Mouse (Mus musculus) hindbrain, embryonic 16.5 days (tissue): ENCODE measurements around the gene Dgkq. TPM values are rescaled to one million over a fixed set of nuclear protein-coding genes. Genes with fewer than 3 reads are reported as not detected.

Experiments
- ATAC-seq: fragments of 200-750 bp; cut with Nextera tagmentation; 2 replicates; pipeline ENCODE4 v1.8.0; 2017; ENCODE audit warnings: moderate TSS enrichment, moderate library complexity
- H3K27ac ChIP-seq: fragments of 300-500 bp; sonication (generic); 2 replicates; pipeline ENCODE4 v1.5.1; 2014; ENCODE audit warnings: low read depth, mild to moderate bottlenecking, control low read depth, low read length, moderate library complexity
- H3K27me3 ChIP-seq: fragments of 300-500 bp; sonication (generic); replicated peaks from 2 replicates; pipeline ENCODE4 v1.6.1; 2014; ENCODE audit warnings: low read length; ENCODE audit not compliant: control insufficient read depth, insufficient read depth
- H3K36me3 ChIP-seq: fragments of 300-500 bp; sonication (generic); 2 replicates; pipeline ENCODE4 v1.6.1; 2014; ENCODE audit warnings: mild to moderate bottlenecking, low read length, moderate library complexity, mixed read lengths; ENCODE audit not compliant: control insufficient read depth, insufficient read depth
- H3K4me1 ChIP-seq: fragments of 300-500 bp; sonication (generic); 2 replicates; pipeline ENCODE4 v1.6.1; 2014; ENCODE audit warnings: low read depth, low read length; ENCODE audit not compliant: control insufficient read depth, insufficient read depth
- H3K4me2 ChIP-seq: fragments of 300-500 bp; sonication (generic); 2 replicates; pipeline ENCODE4 v1.6.1; 2014; ENCODE audit warnings: mild to moderate bottlenecking, low read length, control low read depth, moderate library complexity
- H3K4me3 ChIP-seq: fragments of 300-500 bp; sonication (generic); 2 replicates; pipeline ENCODE4 v1.5.1; 2014; ENCODE audit warnings: mild to moderate bottlenecking, low read length, control low read depth, moderate library complexity
- H3K9ac ChIP-seq: fragments of 300-500 bp; sonication (generic); 2 replicates; pipeline ENCODE4 v1.6.1; 2014; ENCODE audit warnings: low read depth, mild to moderate bottlenecking, control low read depth, low read length, moderate library complexity
- H3K9me3 ChIP-seq: fragments of 300-500 bp; sonication (generic); 2 replicates; pipeline ENCODE4 v1.6.1; 2014; ENCODE audit warnings: mild to moderate bottlenecking, low read length, moderate library complexity; ENCODE audit not compliant: control insufficient read depth
- WGBS: fragments of 180-500 bp; shearing (Covaris S2); extraction: QIAGEN DNeasy Blood & Tissue Kit; methylation state at CpG from one replicate; pipeline ENCODE4 v1.1.7; 2014; 5-methylcytosine and 5-hydroxymethylcytosine counted together
- polyA plus RNA-seq: library from polyadenylated mRNA; unstranded; fragments of >200 nt; fragmentation: Nextera tagmentation; extraction: Ambion mirVana; gene quantifications from 2 replicates; pipeline ENCODE4 v1.2.1, GENCODE M21; 2015

Dgkq gene
- polyA plus RNA-seq, 1 experiment from 2014 or later, result 26.6 TPM

DNA sequence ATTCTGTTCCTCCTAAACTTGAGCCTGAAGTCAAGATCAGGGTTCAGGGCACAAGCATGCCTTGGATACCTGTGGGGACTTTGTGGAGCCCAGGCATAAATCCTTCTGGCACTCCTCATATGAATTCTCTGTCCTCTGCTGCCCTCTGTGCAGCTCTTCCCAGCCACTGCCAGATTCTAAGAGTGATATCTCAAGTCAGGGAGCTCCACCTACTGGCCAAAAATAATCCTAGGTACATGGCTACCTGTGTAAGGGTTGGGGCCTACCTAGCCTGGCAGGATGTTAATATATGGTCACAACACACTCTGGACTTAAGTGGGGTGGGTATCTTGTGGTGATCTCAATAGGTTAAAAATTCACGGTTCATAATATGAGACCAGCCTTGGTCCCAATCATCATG is 17.6 kb downstream of the Dgkq start:
- Histone ChIP-seq H3K36me3 (peaks cover 63% of the 10 kb centered on the region), H3K27ac (no peak overlapping the region), H3K9ac (no peak overlapping the region), H3K27me3 (no peaks in the 10 kb centered on the region), H3K4me2 (no peak overlapping the region), H3K4me3 (no peak overlapping the region), H3K9me3 (no peaks in the 10 kb centered on the region), H3K4me1 (no peaks in the 10 kb centered on the region)
- WGBS, result 81% methylated on average over 1 of the region's 1 CpGs
- peak; percentile 76 for ATAC-seq

DNA sequence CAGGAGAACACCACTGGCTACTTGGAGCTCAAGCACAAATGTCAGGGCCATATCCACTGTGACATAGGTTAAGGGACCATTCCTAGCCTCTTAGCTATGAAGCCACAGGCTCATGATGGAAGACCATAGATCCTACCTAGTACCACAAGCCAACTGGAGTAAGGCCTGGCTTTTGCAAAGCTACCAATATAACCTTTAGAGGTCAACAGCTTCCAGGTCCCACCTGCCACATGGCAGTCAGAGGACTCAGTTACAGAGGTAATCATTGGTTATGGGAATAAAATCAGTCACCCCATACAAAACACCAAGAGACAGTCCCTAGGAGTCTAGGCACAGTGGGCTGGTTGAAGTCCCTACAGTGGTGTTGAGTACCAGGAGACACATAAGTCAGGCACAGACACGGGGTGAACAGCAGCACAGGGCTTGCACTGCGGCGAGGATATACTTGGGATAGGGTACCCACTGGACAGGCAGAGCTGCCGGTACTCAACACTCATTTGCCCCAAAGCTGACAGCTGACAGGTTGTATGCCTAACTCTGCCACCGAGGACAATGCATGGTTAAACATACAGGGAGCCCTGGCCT is 18.2 kb downstream of the Dgkq start:
- Histone ChIP-seq H3K27me3 (no peaks in the 10 kb centered on the region), H3K9ac (no peak overlapping the region), H3K4me2 (no peak overlapping the region), H3K36me3 (peaks cover 59% of the 10 kb centered on the region), H3K27ac (no peak overlapping the region), H3K4me3 (no peak overlapping the region), H3K9me3 (no peaks in the 10 kb centered on the region), H3K4me1 (no peaks in the 10 kb centered on the region)
- peak; percentile 3; the same call in 1 of the 2 replicates for ATAC-seq
- 78% methylated on average over 5 of the region's 5 CpGs for WGBS

DNA sequence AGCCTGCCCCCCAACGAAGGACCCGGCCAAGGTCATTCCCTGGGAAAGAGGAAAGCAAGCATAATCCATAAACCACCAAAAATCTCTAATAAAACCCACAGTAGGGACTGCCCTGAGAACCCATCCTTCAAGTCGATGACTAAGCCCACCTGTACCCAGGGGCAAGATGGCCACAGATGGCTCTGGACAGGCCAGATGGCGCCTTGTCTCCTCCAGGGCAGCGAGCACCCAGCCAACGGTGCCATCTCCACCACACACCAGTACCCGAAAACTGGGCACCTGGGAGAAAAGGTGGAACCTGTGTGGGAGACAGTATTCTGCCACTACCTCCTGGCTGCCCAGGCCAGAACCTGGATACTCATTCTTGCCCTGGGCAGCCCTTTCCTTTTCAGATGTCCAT is 19.1 kb downstream of the Dgkq start:
- no peak for ATAC-seq
- H3K36me3 ChIP-seq, result peaks cover 51% of the 10 kb centered on the region
- H3K9me3 ChIP-seq, result no peaks in the 10 kb centered on the region
- H3K9ac ChIP-seq, result no peak overlapping the region
- H3K4me2 ChIP-seq, result no peak overlapping the region
- no peak overlapping the region for H3K4me3 ChIP-seq
- WGBS, result 89% methylated on average over 7 of the region's 7 CpGs
- H3K27me3 ChIP-seq, result no peaks in the 10 kb centered on the region
- H3K4me1 ChIP-seq, result no peaks in the 10 kb centered on the region
- H3K27ac ChIP-seq, result no peak overlapping the region

DNA sequence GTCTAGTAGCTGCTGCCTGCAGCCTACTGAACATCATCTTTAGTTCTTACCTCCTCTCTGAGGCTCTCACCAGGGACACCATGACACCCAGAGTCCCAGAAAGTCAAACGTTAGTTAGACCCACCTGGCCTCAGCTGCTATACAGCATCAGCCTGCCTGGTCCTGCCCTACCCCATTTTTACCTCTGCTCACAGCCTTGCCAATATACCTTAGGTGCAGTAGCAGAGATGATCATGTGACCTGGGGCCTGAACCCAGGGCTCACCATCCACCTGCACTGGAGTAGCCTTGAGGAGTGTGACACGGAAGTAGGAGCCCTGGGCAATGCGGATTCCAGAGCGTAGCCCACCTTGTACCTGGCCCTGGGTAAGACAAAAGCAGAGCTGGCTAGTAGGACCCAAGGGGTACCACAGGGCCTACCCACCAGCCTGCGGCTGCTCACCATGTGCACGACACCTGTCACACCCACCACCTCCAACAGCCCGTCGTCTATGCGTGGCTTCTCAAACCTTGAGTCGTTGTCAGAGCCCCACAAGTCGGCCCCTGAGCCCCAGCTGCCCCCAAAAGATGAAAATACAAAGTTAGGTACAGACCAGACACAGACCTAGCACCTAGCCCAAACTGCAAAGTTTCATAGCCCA is 20.4 kb downstream of the Dgkq start:
- H3K36me3 ChIP-seq, result peaks cover 40% of the 10 kb centered on the region
- no peak overlapping the region for H3K4me3 ChIP-seq
- H3K27me3 ChIP-seq, result no peaks in the 10 kb centered on the region
- no peaks in the 10 kb centered on the region for H3K9me3 ChIP-seq
- H3K4me1 ChIP-seq, result no peaks in the 10 kb centered on the region
- H3K4me2 ChIP-seq, result no peak overlapping the region
- WGBS, result 93% methylated on average over 11 of the region's 11 CpGs
- H3K27ac ChIP-seq, result no peak overlapping the region
- no peak for ATAC-seq
- no peak overlapping the region for H3K9ac ChIP-seq

DNA sequence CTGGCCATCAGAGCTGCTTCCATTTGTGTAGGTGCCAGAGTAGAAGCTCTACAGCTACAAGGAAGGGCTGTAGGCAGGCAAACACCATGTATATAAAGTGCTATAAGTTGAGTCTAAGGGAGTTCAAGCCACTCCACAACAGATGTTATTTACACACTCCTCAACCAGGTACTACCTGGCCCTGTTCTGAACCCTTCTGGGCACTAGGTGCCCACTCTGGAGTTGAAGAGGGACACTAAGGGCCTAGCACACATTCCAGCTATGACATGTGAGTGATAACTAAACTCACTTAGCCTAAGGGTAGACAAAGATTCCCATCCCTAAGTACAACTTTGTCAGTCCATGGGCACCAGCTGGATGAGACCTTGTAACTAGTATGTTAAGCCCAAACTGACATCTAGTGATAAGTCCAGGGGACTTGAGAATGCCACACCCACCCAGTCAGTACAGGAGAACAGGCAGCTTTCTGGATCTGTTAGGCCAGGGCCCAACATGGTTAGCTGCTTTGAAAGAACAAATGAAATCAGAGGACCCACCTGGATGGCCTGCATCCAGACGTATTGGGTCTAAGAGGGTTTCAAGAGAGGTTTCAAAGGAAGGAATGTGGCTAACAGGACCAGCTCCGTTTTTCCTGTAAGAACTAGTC is 21.5 kb downstream of the Dgkq start:
- 93% methylated on average over 2 of the region's 2 CpGs for WGBS
- no peaks in the 10 kb centered on the region for H3K27me3 ChIP-seq
- no peak overlapping the region for H3K4me2 ChIP-seq
- peaks cover 34% of the 10 kb centered on the region for H3K36me3 ChIP-seq
- H3K27ac ChIP-seq, result no peak overlapping the region
- no peak overlapping the region for H3K9ac ChIP-seq
- no peak overlapping the region for H3K4me3 ChIP-seq
- no peaks in the 10 kb centered on the region for H3K4me1 ChIP-seq
- H3K9me3 ChIP-seq, result no peaks in the 10 kb centered on the region
- no peak for ATAC-seq

- H3K27ac ChIP-seq, result no peak overlapping the region
- no peak overlapping the region for H3K9ac ChIP-seq
- H3K9me3 ChIP-seq, result no peaks in the 10 kb centered on the region
- no peaks in the 10 kb centered on the region for H3K27me3 ChIP-seq
- no peak overlapping the region for H3K4me3 ChIP-seq
- H3K36me3 ChIP-seq, result peaks cover 29% of the 10 kb centered on the region
- ATAC-seq, result no peak
- WGBS, result 93% methylated on average over 2 of the region's 2 CpGs
- H3K4me2 ChIP-seq, result no peak overlapping the region
- no peaks in the 10 kb centered on the region for H3K4me1 ChIP-seq
Measured at GRCm38 (mm10) chr5:108647311-108647710, 22.2 kb downstream of the Dgkq start.

DNA sequence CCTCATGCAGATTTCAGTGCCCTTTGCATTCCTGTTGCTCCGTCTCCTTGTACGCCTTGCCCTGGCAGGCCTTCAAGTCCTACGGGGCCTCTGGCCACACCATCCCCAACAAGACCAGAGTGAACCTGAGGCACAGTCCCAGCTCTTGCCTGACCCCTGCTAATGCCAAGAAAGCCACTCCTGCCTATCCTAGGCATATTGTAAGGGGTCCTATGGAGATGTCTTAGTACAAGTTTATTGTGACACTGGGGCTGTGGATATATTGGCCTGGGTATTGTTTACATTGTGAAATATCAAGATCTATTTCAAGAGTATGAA is 23.2 kb downstream of the Dgkq start:
- no peak overlapping the region for H3K4me3 ChIP-seq
- H3K27ac ChIP-seq, result no peak overlapping the region
- H3K9me3 ChIP-seq, result no peaks in the 10 kb centered on the region
- peak; percentile 9; the same call in 1 of the 2 replicates for ATAC-seq
- WGBS, result 70% methylated on average over 3 of the region's 3 CpGs
- no peaks in the 10 kb centered on the region for H3K27me3 ChIP-seq
- no peaks in the 10 kb centered on the region for H3K4me1 ChIP-seq
- H3K4me2 ChIP-seq, result no peak overlapping the region
- no peak overlapping the region for H3K9ac ChIP-seq
- peaks cover 23% of the 10 kb centered on the region for H3K36me3 ChIP-seq

DNA sequence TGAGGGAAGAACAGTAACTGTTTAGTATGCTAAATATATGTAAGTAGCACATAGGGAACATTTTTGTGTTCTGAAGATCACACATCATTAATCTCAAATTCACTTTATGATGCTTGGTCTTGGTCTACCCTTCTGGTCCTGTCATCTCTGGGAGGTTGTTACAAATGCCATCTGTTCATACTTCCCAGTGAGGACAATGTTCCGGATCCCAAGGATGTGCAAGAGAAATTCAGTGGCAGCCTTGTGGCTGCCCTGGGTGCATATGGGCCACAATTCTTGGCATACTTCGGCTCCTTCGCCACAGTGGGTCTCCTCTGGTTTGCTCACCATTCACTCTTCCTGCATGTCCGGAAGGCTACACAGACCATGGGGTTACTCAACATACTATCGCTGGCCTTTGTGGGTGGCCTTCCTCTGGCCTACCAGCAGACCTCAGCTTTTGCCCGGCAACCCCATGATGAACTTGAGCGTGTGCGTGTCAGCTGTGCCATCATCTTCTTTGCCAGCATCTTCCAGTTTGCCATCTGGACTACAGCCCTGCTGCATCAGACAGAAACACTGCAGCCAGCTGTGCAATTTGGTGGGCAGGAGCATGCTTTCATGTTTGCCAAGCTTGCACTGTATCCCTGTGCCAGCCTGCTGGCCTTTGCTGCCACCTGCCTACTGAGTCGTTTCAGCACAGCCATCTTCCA is 23.7 kb downstream of the Dgkq start:
- H3K4me3 ChIP-seq, result no peak overlapping the region
- no peak overlapping the region for H3K4me2 ChIP-seq
- H3K4me1 ChIP-seq, result no peaks in the 10 kb centered on the region
- no peak overlapping the region for H3K27ac ChIP-seq
- ATAC-seq, result peak; percentile 63
- no peaks in the 10 kb centered on the region for H3K27me3 ChIP-seq
- 84% methylated on average over 9 of the region's 9 CpGs for WGBS
- H3K36me3 ChIP-seq, result peaks cover 21% of the 10 kb centered on the region
- no peak overlapping the region for H3K9ac ChIP-seq
- no peaks in the 10 kb centered on the region for H3K9me3 ChIP-seq

- Histone ChIP-seq H3K4me1 (no peaks in the 10 kb centered on the region), H3K9ac (no peak overlapping the region)
- WGBS, result 90% methylated on average over 2 of the region's 2 CpGs
Measured at GRCm38 (mm10) chr5:108643674-108644073, 25.8 kb downstream of the Dgkq start.

More at GRCm38 (mm10) chr5:108643674-108644073, 25.8 kb downstream of the Dgkq start:
- H3K9me3 ChIP-seq, result no peaks in the 10 kb centered on the region
- H3K4me2 ChIP-seq, result no peak overlapping the region
- H3K27me3 ChIP-seq, result no peaks in the 10 kb centered on the region
- no peak overlapping the region for H3K4me3 ChIP-seq
- ATAC-seq, result no peak
- H3K36me3 ChIP-seq, result peaks cover 9% of the 10 kb centered on the region
- no peak overlapping the region for H3K27ac ChIP-seq
